Mouse (Mus musculus): ENCODE measurements around the gene Fat4. TPM values are rescaled to one million over a fixed set of nuclear protein-coding genes. Genes with fewer than 3 reads are reported as not detected.

Fat4 gene
- polyA plus RNA-seq (2015; fragmentation: Nextera tagmentation; extraction: Ambion mirVana), result 3.3 and 3.5 TPM in 2 replicates

- Histone ChIP-seq H3K9me3 (ENCODE audit: low read length) (no peaks in the 10 kb centered on the region), H3K4me3 (ENCODE audit: low read depth, low read length) (peak within 1 kb of the TSS; percentile 86), H3K36me3 (ENCODE audit: insufficient read depth, low read length) (no peaks in the 10 kb centered on the region), H3K27ac (ENCODE audit: low read length) (peak within 1 kb of the TSS; percentile 90), H3K9ac (replicated peaks; ENCODE audit: low read depth) (peak within 1 kb of the TSS; percentile 48), H3K4me2 (replicated peaks; ENCODE audit: low read depth, low read length) (peak within 1 kb of the TSS; percentile 90), H3K4me1 (ENCODE audit: insufficient read depth, low read depth, low read length) (peaks cover 10% of the 10 kb centered on the region; the same call in 1 of the 2 replicates), H3K27me3 (replicated peaks; ENCODE audit: insufficient read depth, low read length) (peaks cover 6% of the 10 kb centered on the region; the same call in 1 of the 2 replicates)
- no peak for TF ChIP-seq CTCF (IDR thresholded peaks at IDR 0.05)
- TF ChIP-seq EP300 (IDR thresholded peaks at IDR 0.05), result no peak
- DNase-seq (ENCODE audit: low spot score) (peak; percentile 14), ATAC-seq (no peak)
- under 1% methylated on average over 29 of the region's 29 CpGs for WGBS
These were observed at the start of gene Fat4 for GRCm38 (mm10) chr3:38886890-38887355. Fat4 (plus strand) TSS chr3:38886940.

DNA sequence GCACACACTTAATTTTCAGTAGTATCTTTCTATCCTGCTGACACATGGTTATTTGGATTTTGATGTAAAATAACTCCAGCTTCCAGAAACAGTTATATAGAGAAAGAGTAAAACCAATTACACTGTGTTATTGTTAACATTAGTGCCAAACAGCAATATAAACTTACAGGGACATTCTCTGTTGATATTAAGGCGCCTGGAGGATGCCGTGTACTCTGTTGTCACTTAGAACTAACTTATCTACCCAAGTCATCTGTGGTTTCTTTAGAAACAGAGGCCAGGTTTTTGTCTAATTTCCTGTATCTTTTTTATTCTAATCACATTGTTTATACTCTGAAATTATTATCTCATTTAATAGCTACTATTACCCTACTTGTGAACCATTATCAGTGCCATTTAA, 47.3 kb upstream of the Fat4 start:
- TF ChIP-seq CTCF (IDR thresholded peaks at IDR 0.05) (no peak), EP300 (IDR thresholded peaks at IDR 0.05) (peak; percentile 66)

DNA sequence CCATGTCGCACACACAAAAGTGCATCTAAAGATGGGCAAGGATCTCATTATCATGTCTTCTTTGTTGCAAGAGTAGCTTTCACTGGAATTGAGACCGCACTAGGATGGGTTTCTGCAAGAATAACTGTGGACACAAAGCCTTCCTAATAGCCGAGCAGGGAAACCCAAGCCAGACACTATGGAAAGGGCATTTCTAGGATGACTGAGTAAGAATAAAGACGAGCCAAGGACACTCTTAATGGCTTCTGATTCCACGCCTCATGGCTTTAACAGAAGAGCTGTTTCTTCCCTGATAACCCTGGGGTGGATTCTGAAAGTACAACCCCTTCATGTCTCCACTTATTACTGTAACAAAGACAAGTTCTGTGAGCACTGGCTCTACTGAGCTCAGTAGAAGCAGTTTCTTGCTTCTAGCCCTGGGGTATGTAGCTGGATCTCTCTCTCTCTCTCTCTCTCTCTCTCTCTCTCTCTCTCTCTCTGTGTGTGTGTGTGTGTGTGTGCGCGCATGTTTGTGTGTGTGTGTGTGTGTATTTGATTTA, 43.7 kb upstream of the Fat4 start:
- no peak overlapping the region for H3K4me2 ChIP-seq (replicated peaks; ENCODE audit: low read depth, low read length)
- H3K9ac ChIP-seq (replicated peaks; ENCODE audit: low read depth), result no peak overlapping the region
- ATAC-seq, result no peak
- WGBS, result 92% methylated on average over 7 of the region's 7 CpGs
- H3K4me1 ChIP-seq (ENCODE audit: insufficient read depth, low read depth, low read length), result no peaks in the 10 kb centered on the region
- H3K9me3 ChIP-seq (ENCODE audit: low read length), result no peaks in the 10 kb centered on the region
- no peak for TF ChIP-seq CTCF (IDR thresholded peaks at IDR 0.05)
- no peaks in the 10 kb centered on the region for H3K36me3 ChIP-seq (ENCODE audit: insufficient read depth, low read length)
- H3K4me3 ChIP-seq (ENCODE audit: low read depth, low read length), result no peak overlapping the region
- H3K27ac ChIP-seq (ENCODE audit: low read length), result no peak overlapping the region
- no peak for DNase-seq (ENCODE audit: low spot score)
- H3K27me3 ChIP-seq (replicated peaks; ENCODE audit: insufficient read depth, low read length), result no peaks in the 10 kb centered on the region

More for the DNA sequence above, 47.3 kb upstream of the Fat4 start:
- 45% methylated on average over 2 of the region's 2 CpGs for WGBS
- ATAC-seq (no peak), DNase-seq (ENCODE audit: low spot score) (peak; percentile 28)
- Histone ChIP-seq H3K9ac (replicated peaks; ENCODE audit: low read depth) (no peak overlapping the region), H3K4me1 (ENCODE audit: insufficient read depth, low read depth, low read length) (no peaks in the 10 kb centered on the region), H3K4me2 (replicated peaks; ENCODE audit: low read depth, low read length) (no peak overlapping the region), H3K4me3 (ENCODE audit: low read depth, low read length) (no peak overlapping the region), H3K36me3 (ENCODE audit: insufficient read depth, low read length) (no peaks in the 10 kb centered on the region), H3K9me3 (ENCODE audit: low read length) (no peaks in the 10 kb centered on the region), H3K27ac (ENCODE audit: low read length) (no peak overlapping the region), H3K27me3 (replicated peaks; ENCODE audit: insufficient read depth, low read length) (no peaks in the 10 kb centered on the region)

- no peaks in the 10 kb centered on the region for H3K4me1 ChIP-seq (ENCODE audit: insufficient read depth, low read depth, low read length)
- no peak overlapping the region for H3K4me3 ChIP-seq (ENCODE audit: low read depth, low read length)
- H3K27me3 ChIP-seq (replicated peaks; ENCODE audit: insufficient read depth, low read length), result no peaks in the 10 kb centered on the region
- H3K9ac ChIP-seq (replicated peaks; ENCODE audit: low read depth), result no peak overlapping the region
- TF ChIP-seq EP300 (IDR thresholded peaks at IDR 0.05) (no peak), CTCF (IDR thresholded peaks at IDR 0.05) (peak; percentile 37; the same call in 1 of the 2 replicates)
- DNase-seq (ENCODE audit: low spot score) (no peak), ATAC-seq (no peak)
- 31% methylated on average over 11 of the region's 11 CpGs for WGBS
- H3K9me3 ChIP-seq (ENCODE audit: low read length), result no peaks in the 10 kb centered on the region
- H3K4me2 ChIP-seq (replicated peaks; ENCODE audit: low read depth, low read length), result no peak overlapping the region
- H3K36me3 ChIP-seq (ENCODE audit: insufficient read depth, low read length), result no peaks in the 10 kb centered on the region
- H3K27ac ChIP-seq (ENCODE audit: low read length), result no peak overlapping the region
These were observed 39.9 kb upstream of the Fat4 start for GRCm38 (mm10) chr3:38846602-38847382.

DNA sequence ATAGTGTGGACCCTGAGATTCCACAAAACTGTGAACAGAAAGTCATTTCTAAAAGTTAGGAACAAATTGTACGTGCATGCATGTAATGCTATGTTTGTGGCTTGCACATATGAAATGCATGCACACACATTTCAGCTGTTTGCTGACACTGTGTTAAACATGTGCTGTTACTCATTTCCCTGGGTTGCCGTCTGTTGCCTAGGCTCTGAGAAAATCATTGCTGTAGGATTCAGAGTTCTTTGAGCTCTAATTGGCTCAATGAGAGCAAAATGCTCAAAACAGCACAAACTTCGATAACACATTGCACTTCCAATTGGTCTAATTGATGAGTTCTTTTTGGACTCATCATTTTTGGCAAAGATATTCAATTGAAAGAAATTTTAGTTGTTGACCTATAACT, 37.7 kb upstream of the Fat4 start:
- no peak overlapping the region for H3K9ac ChIP-seq (replicated peaks; ENCODE audit: low read depth)
- ATAC-seq (no peak), DNase-seq (ENCODE audit: low spot score) (no peak)
- no peaks in the 10 kb centered on the region for H3K27me3 ChIP-seq (replicated peaks; ENCODE audit: insufficient read depth, low read length)
- no peak for TF ChIP-seq EP300 (IDR thresholded peaks at IDR 0.05)
- TF ChIP-seq CTCF (IDR thresholded peaks at IDR 0.05), result no peak
- no peaks in the 10 kb centered on the region for H3K36me3 ChIP-seq (ENCODE audit: insufficient read depth, low read length)
- H3K4me2 ChIP-seq (replicated peaks; ENCODE audit: low read depth, low read length), result no peak overlapping the region
- no peaks in the 10 kb centered on the region for H3K9me3 ChIP-seq (ENCODE audit: low read length)
- 80% methylated on average over 3 of the region's 3 CpGs for WGBS
- no peak overlapping the region for H3K27ac ChIP-seq (ENCODE audit: low read length)
- no peak overlapping the region for H3K4me3 ChIP-seq (ENCODE audit: low read depth, low read length)
- no peaks in the 10 kb centered on the region for H3K4me1 ChIP-seq (ENCODE audit: insufficient read depth, low read depth, low read length)

DNA sequence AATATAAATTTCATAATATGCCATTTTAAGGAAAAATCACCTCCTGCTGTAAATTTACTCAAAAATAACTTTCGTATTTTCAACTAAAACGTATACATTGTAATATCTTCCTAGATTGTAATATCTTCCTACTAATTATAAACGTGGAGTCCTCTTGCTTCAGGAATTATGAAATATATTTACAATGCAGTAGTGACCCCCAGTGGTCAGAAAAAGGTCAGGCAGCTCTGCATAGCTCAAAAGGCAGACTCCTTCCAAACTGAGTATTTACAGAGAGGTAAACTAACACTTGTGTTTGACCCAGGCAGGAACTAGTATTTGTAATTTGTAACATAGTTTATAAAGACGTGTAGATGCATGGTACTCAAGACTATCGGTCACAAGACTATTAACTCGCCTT, 37.2 kb upstream of the Fat4 start:
- H3K27ac ChIP-seq (ENCODE audit: low read length), result no peak overlapping the region
- no peak overlapping the region for H3K9ac ChIP-seq (replicated peaks; ENCODE audit: low read depth)
- H3K27me3 ChIP-seq (replicated peaks; ENCODE audit: insufficient read depth, low read length), result no peaks in the 10 kb centered on the region
- no peaks in the 10 kb centered on the region for H3K4me1 ChIP-seq (ENCODE audit: insufficient read depth, low read depth, low read length)
- ATAC-seq (peak; percentile 49; the same call in 1 of the 2 replicates), DNase-seq (ENCODE audit: low spot score) (peak; percentile 85)
- H3K36me3 ChIP-seq (ENCODE audit: insufficient read depth, low read length), result no peaks in the 10 kb centered on the region
- TF ChIP-seq EP300 (IDR thresholded peaks at IDR 0.05) (no peak), CTCF (IDR thresholded peaks at IDR 0.05) (peak; percentile 79)
- H3K9me3 ChIP-seq (ENCODE audit: low read length), result no peaks in the 10 kb centered on the region
- no peak overlapping the region for H3K4me3 ChIP-seq (ENCODE audit: low read depth, low read length)
- 9% methylated on average over 6 of the region's 6 CpGs for WGBS
- H3K4me2 ChIP-seq (replicated peaks; ENCODE audit: low read depth, low read length), result no peak overlapping the region
